Mouse (Mus musculus): ENCODE measurements at regions not wholly inside any gene's neighbourhood (a gene's known extent, or its start where the extent isn't known, plus 50 kb on each side); places are given as distances from the start of the nearest gene placed in this dataset.

GRCm38 (mm10) chr5:73851501-73851900 lies 200.3 kb downstream of the Spata18 start:
- Histone ChIP-seq H3K4me3 (no peak overlapping the region), H3K4me1 (replicated peaks) (0 out of 2 replicates have a peak, but pooled peaks cover 8% of the 10 kb centered on the region), H3K27me3 (no peaks in the 10 kb centered on the region), H3K27ac (replicated peaks) (no peak overlapping the region), H3K9ac (no peak overlapping the region), H3K9me3 (no peaks in the 10 kb centered on the region), H3K36me3 (no peaks in the 10 kb centered on the region), H3K4me2 (no peak overlapping the region)
- WGBS, result 59% methylated on average over 2 of the region's 2 CpGs
- ATAC-seq (ENCODE audit: low FRiP score, low read depth), result no peak

DNA sequence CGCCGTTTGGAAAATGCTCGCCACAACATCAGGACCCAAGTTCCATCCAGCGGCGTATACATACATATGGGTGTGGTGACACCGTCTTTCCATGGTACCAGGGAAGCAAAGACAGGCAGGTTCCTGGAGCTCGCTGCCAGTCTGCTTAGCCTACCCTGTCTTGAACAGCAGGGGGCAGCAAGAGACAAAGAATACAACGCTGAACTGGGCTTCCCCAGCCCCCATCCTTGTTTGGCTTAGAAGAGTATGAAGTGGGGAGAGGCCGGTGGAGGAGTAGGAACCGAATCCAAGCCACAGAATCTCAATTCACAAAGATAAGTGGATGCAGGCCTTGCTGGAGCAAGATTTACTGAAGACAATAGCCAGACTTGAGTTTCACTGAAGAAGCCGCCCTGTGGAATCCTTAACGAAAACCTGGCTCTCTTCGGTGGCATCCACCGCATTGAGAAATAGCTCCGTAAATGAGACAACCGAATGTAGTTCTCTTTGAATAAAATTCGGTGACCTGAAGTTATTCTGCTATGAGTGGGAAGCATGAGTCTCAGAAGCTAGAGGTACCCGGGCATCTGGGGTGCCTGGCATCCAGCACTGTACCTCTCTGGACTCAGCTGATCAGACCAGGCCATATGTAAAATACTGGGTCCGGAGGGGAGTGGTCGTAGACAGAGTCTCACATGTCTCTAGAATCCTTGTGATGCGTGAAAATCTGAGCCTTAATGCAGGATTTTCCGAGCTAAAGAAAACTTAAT lies 203.0 kb downstream of the Spata18 start:
- Histone ChIP-seq H3K4me2 (peak overlapping the region; percentile 42), H3K4me3 (no peak overlapping the region), H3K9ac (no peak overlapping the region)

GRCm38 (mm10) chr5:73854774-73855371 lies 203.7 kb downstream of the Spata18 start:
- Histone ChIP-seq H3K4me3 (no peak overlapping the region), H3K27ac (replicated peaks) (no peak overlapping the region), H3K27me3 (no peaks in the 10 kb centered on the region), H3K4me1 (replicated peaks) (0 out of 2 replicates have a peak, but pooled peaks cover 8% of the 10 kb centered on the region), H3K4me2 (no peak overlapping the region), H3K9me3 (no peaks in the 10 kb centered on the region), H3K9ac (no peak overlapping the region), H3K36me3 (no peaks in the 10 kb centered on the region)
- no peak for ATAC-seq (ENCODE audit: low FRiP score, low read depth)
- WGBS, result 71% methylated on average over 18 of the region's 18 CpGs

More for the DNA sequence above, 203.0 kb downstream of the Spata18 start:
- Histone ChIP-seq H3K36me3 (no peaks in the 10 kb centered on the region), H3K9me3 (no peaks in the 10 kb centered on the region), H3K27me3 (no peaks in the 10 kb centered on the region), H3K27ac (replicated peaks) (no peak overlapping the region), H3K4me1 (replicated peaks) (0 out of 2 replicates have a peak, but pooled peaks cover 8% of the 10 kb centered on the region)
- WGBS, result 48% methylated on average over 22 of the region's 22 CpGs
- ATAC-seq (ENCODE audit: low FRiP score, low read depth), result peak; percentile 94

- Histone ChIP-seq H3K27ac (replicated peaks) (no peak overlapping the region), H3K4me1 (replicated peaks) (0 out of 2 replicates have a peak, but pooled peaks cover 2% of the 10 kb centered on the region), H3K36me3 (no peaks in the 10 kb centered on the region), H3K4me3 (no peak overlapping the region), H3K27me3 (no peaks in the 10 kb centered on the region), H3K4me2 (no peak overlapping the region), H3K9me3 (no peaks in the 10 kb centered on the region), H3K9ac (no peak overlapping the region)
- WGBS, result 95% methylated on average over 1 of the region's 1 CpGs
- ATAC-seq (ENCODE audit: low FRiP score, low read depth), result no peak
Observed at GRCm38 (mm10) chr5:73859320-73859719, 208.1 kb downstream of the Spata18 start.

GRCm38 (mm10) chr5:73864138-73864761 lies 204.0 kb downstream of the Usp46 start:
- Histone ChIP-seq H3K9ac (no peak overlapping the region), H3K9me3 (no peaks in the 10 kb centered on the region), H3K27me3 (no peaks in the 10 kb centered on the region), H3K4me2 (no peak overlapping the region), H3K36me3 (no peaks in the 10 kb centered on the region), H3K4me3 (no peak overlapping the region), H3K4me1 (replicated peaks) (no peaks in the 10 kb centered on the region), H3K27ac (replicated peaks) (no peak overlapping the region)
- 78% methylated on average over 9 of the region's 9 CpGs for WGBS
- ATAC-seq (ENCODE audit: low FRiP score, low read depth), result no peak

DNA sequence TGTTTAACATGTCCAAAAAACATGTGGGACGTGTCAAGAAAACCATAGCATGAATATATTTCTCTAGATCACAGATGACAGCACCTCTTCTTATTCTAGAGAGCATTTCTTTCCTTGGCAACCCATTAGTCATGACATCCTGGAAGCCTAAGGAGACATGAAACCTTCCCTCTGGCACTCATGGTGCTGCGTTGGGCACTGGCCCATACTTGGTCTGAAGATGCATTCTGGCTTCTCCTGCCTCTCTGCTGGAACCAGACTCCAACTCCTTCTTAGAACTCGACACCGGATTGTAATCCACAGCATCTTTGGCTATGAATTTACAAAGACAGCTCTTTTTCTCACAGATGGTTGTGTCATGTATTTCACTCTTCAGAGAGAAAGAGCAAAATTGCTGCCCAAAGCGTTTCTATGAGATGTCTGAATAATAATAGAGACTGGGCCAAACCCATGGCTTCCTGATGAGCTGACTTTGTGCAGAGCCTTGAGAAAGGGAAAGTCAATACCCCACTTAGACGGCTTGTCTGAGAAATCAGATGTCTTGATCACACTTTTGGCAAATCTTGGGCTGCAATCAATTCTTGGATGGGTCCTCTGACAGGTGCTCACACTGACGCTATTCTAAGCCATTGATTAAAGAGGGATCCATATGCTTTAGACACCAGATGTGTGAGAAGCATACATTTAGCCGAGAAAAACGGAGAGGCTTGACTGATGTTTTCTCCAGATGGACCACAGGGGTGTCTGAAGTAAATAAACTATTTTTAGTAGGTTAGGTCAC lies 195.4 kb downstream of the Usp46 start:
- Histone ChIP-seq H3K9ac (no peak overlapping the region), H3K27me3 (no peaks in the 10 kb centered on the region), H3K36me3 (no peaks in the 10 kb centered on the region), H3K9me3 (no peaks in the 10 kb centered on the region), H3K4me3 (no peak overlapping the region), H3K4me1 (replicated peaks) (no peaks in the 10 kb centered on the region), H3K27ac (replicated peaks) (no peak overlapping the region), H3K4me2 (no peak overlapping the region)
- 79% methylated on average over 9 of the region's 9 CpGs for WGBS
- no peak for ATAC-seq (ENCODE audit: low FRiP score, low read depth)

DNA sequence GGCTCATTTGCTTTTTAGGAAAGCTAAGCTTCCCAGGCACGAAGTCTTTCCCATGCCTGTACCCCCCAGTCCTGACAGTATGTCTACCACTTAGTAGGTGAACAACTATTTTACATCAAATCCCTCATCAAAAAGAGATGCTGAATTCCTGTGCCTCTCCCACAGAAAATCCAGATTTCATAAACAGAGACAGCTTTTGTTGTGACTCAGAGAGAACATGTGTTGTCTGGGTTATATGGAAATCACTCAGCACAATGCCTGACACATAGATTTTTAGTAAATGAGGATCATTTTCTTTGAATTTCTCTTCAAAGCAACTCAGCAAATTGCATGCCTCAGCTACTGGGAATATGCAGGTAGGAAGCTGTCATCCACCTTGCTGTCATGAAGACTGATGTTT lies 193.5 kb downstream of the Usp46 start:
- Histone ChIP-seq H3K9ac (no peak overlapping the region), H3K4me2 (no peak overlapping the region), H3K4me3 (no peak overlapping the region), H3K9me3 (no peaks in the 10 kb centered on the region), H3K27ac (replicated peaks) (no peak overlapping the region), H3K4me1 (replicated peaks) (no peaks in the 10 kb centered on the region), H3K27me3 (no peaks in the 10 kb centered on the region), H3K36me3 (no peaks in the 10 kb centered on the region)
- no peak for ATAC-seq (ENCODE audit: low FRiP score, low read depth)
- WGBS, result 81% methylated on average over 1 of the region's 1 CpGs

DNA sequence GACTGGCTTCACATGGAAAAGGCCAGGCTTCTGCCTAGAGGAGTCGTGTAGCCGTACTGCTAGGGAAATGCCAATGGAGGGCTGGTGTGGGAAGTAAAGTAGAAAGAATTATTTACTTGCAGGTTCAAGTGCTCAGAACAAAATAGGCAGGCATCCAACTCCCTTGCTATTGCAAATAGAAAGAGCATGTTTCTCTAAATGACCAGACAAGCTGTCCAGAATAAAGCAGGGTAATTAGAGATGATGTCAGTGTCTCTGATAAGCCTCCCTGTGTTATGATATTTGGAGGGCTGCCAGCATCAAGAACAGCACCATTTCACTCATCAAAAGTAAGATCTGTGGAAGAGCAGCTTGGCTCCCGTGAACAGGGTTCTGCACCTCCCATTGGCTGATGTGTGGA lies 192.4 kb downstream of the Usp46 start:
- ATAC-seq (ENCODE audit: low FRiP score, low read depth), result no peak
- Histone ChIP-seq H3K36me3 (no peaks in the 10 kb centered on the region), H3K9me3 (no peaks in the 10 kb centered on the region), H3K4me2 (no peak overlapping the region), H3K9ac (no peak overlapping the region), H3K27ac (replicated peaks) (no peak overlapping the region), H3K4me1 (replicated peaks) (no peaks in the 10 kb centered on the region), H3K27me3 (no peaks in the 10 kb centered on the region), H3K4me3 (no peak overlapping the region)
- 63% methylated on average over 3 of the region's 3 CpGs for WGBS

- ATAC-seq (ENCODE audit: low FRiP score, low read depth), result no peak
- H3K27ac ChIP-seq (replicated peaks), result no peak overlapping the region
- H3K9me3 ChIP-seq, result no peaks in the 10 kb centered on the region
- H3K27me3 ChIP-seq, result no peaks in the 10 kb centered on the region
- no peaks in the 10 kb centered on the region for H3K36me3 ChIP-seq
- H3K4me3 ChIP-seq, result no peak overlapping the region
- no peak overlapping the region for H3K9ac ChIP-seq
- no peak overlapping the region for H3K4me2 ChIP-seq
- WGBS, result 94% methylated on average over 3 of the region's 3 CpGs
- H3K4me1 ChIP-seq (replicated peaks), result no peaks in the 10 kb centered on the region; the same call in 1 of the 2 replicates
Observed at GRCm38 (mm10) chr5:73880936-73881335, 187.3 kb downstream of the Usp46 start.

DNA sequence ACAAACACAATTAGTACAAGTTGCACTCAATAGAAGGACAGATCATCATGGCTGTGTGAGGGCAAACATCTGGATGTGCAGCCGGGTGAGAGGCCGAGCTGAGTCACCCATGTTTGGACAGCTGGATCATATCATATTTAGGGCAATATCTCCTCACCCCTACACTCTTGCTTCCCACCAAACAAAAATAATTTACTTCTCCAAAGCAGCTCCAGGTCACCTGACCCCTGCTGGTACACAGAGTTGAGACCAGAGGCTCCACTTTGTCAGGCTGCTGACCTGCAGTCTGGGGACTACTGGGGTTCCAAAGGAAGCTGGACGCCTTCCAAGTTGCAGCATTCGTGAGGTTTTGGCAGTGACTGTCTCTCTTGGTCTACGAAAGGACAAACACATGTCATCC lies 186.3 kb downstream of the Usp46 start:
- Histone ChIP-seq H3K27ac (replicated peaks) (no peak overlapping the region), H3K4me3 (no peak overlapping the region), H3K9ac (no peak overlapping the region), H3K4me1 (replicated peaks) (no peaks in the 10 kb centered on the region; the same call in 1 of the 2 replicates), H3K4me2 (no peak overlapping the region), H3K27me3 (no peaks in the 10 kb centered on the region), H3K36me3 (no peaks in the 10 kb centered on the region), H3K9me3 (no peaks in the 10 kb centered on the region)
- no peak for ATAC-seq (ENCODE audit: low FRiP score, low read depth)
- 69% methylated on average over 5 of the region's 5 CpGs for WGBS

DNA sequence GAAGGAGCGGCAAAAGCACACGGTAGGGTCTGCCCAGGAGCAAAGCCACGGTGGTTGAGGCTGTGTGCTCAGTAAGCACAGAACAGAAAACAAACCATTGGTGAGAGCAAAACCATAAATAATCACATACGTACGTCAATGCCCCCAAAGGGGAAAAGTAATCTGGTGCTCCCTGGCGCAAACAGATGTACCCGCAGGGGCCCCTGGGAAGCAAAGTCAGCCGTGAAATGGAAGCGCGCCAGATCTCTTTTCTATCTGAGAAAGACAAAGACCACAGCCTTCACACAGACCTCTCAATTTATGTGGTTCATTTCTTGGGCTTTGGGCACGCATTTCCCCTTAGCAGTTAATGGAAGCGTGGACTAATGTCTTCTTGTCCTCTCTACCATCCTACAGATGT lies 183.2 kb downstream of the Usp46 start:
- no peak overlapping the region for H3K27ac ChIP-seq (replicated peaks)

GRCm38 (mm10) chr5:73885691-73886090 lies 182.5 kb downstream of the Usp46 start:
- ATAC-seq (ENCODE audit: low FRiP score, low read depth), result no peak
- Histone ChIP-seq H3K4me2 (no peak overlapping the region), H3K4me3 (no peak overlapping the region), H3K27me3 (no peaks in the 10 kb centered on the region), H3K9ac (no peak overlapping the region), H3K36me3 (no peaks in the 10 kb centered on the region), H3K9me3 (no peaks in the 10 kb centered on the region), H3K27ac (replicated peaks) (no peak overlapping the region), H3K4me1 (replicated peaks) (no peaks in the 10 kb centered on the region; the same call in 1 of the 2 replicates)
- 80% methylated on average over 1 of the region's 1 CpGs for WGBS

More for the DNA sequence above, 183.2 kb downstream of the Usp46 start:
- Histone ChIP-seq H3K4me1 (replicated peaks) (no peaks in the 10 kb centered on the region; the same call in 1 of the 2 replicates), H3K27me3 (no peaks in the 10 kb centered on the region), H3K9me3 (no peaks in the 10 kb centered on the region), H3K9ac (no peak overlapping the region), H3K4me3 (no peak overlapping the region), H3K36me3 (no peaks in the 10 kb centered on the region), H3K4me2 (peak overlapping the region; percentile 34)
- WGBS, result 27% methylated on average over 12 of the region's 12 CpGs
- ATAC-seq (ENCODE audit: low FRiP score, low read depth), result no peak

All from hindbrain, embryonic 15.5 days (tissue).